Mouse (Mus musculus) urinary bladder, postnatal 25 days (tissue): ENCODE results near the gene Ubtd2.

ENCODE experiments used
- DNase-seq: peaks from one replicate; pipeline ENCODE4 v3.0.0; 2022; ENCODE audit warnings: low spot score

Ubtd2 gene

GRCm38 (mm10) chr11:32454800-32455506, at the start of gene Ubtd2:
TSS of gene Ubtd2 (plus strand) at chr11:32455370.
- DNase-seq = peak; percentile 99

DNA sequence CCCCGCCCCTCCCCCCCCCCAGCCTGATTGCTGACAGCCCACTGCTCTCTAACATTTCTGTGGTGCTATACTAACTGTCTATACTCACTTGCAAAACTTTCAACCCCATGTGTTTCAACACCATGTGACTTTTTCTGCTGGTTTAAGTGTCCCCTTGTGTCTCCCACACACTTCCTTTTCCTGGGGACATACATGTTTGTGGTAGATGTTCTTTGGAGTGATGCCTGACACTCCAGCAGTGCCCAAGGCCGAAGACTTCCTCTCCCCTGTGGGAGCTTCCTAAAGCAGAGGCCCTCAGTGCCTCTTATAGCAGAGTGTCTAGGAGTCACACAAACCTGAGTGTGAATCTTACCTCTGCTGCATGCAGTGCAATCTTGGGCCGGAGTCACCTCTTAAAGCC, 47.3 kb upstream of the Ubtd2 start:
- DNase-seq = no peak

DNA sequence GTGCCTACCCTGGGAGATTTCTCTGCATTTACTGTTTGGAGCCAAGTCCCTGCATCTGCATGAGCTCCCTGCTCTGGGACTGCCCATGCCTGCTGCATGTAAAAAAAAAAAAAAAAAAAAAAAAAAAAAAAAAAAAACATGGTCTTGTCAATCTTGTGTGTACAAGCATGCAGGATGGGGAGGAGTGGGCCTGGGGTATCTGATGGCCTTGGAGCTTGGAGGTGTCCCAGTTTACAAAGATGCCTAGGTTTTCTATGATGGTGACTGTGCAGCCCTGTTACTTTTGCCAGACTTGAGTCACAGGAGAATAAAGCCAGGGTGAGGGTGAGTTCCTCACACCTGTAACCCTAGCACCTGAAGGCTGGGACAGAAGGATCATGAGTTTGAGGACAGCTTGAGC, 46.1 kb upstream of the Ubtd2 start:
- no peak for DNase-seq

DNA sequence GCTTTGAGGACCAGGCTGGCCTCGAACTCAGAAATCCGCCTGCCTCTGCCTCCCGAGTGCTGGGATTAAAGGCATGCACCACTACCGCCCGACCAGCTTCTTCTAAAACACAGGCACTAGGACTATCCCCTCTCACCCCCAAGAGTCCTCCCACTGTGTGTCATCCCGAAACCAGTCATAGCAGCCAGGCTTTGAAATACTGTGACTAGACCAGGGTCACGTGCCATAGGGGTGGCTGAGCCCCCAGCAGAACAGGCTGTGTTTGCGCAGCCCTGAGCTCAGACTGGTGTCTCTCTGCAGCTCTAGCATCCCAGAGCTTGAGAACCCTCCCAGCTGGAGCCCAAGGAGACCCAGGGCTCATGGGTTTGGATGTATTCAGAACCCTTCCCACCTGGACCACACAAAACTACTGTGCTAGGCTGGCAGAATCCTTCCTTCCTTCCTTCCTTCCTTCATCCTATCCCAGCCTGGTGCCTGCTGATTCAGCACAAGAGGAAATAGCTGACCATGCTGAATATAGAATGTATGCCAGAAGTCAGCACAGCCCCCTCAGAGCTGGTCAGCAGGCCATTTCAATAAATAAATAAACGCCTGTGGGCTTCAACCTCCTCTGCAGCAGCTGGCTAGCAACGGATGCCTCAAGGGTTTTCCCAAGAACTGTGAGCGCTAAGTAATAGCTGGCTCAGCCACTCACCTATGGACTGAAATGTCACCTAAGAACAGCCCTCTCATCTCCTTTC, 45.2 kb upstream of the Ubtd2 start:
- DNase-seq = no peak

- no peak for DNase-seq
Measured at GRCm38 (mm10) chr11:32420001-32420400, 35.2 kb upstream of the Ubtd2 start.

- no peak for DNase-seq
Measured at GRCm38 (mm10) chr11:32423311-32423710, 31.9 kb upstream of the Ubtd2 start.

DNA sequence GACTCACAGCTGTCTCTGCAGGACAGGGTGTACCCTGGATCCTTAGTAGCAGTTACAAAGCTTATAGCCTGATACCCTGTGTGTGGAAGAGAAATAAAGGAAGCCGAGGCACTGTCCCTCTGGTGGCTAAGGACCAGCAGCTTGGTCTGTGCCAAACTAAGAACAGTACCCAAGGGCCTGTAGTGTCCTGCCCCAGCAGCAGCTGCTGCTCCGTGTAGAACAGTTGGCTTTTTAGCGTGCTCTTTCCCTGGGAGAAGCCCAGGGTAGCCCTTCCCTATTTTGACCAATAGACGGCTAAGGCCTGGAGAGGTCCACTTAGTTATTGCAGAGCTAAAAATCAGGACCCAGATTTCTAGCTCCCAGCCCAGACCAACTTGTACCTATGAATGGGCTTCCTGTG, 30.6 kb upstream of the Ubtd2 start:
- DNase-seq = no peak

GRCm38 (mm10) chr11:32425043-32425658, 30.0 kb upstream of the Ubtd2 start:
- no peak for DNase-seq

- no peak for DNase-seq
Measured at GRCm38 (mm10) chr11:32427537-32427936, 27.6 kb upstream of the Ubtd2 start.

DNA sequence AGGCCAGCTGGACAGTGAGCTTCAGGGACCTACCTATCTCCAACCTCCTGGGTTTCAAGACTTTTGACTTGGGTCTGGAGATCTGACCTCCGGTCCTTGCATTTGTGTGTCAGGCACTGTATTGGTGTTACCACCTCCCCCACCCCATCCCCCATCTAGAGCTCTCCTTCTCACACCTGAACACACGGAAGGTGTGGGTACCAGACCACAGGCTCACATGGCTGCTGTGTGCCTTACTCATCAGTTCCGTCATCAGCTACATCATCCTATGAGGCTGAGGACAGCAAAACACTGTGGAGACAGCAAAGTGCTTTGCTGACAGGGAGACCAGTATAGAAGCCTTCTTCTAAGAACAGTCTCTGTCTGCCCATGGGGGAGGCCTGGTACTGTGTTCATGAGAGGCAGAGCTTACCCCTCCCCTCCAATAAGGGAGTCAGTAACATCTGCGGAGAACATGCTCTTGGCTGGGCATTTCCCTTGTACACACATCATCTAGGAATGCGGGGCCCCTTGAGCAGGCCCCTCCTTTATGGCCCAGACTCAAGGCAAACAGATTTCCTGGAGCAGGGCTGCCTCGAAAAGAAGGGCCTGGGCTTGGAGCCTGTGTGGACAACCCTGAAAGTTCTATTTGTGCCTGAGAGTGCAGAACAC, 19.6 kb upstream of the Ubtd2 start:
- peak; percentile 37 for DNase-seq

DNA sequence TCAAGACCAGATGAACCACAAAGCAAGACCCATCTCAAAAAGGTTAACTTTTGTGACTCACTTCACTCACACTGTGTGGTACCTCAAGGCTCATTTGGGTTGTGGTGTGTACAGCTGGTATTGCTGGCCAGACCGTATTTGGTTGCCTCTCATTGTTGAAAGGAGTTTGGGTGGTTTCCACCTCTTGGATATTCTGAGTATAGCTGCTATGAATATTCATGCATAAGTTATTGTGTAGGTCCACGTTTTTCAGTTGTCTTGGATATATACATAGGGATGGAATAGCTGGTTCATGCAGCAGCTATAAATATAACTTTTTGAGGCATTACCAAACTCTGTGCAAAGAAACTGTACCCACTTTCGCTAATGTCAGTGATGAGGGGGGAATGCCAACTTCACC, 12.6 kb upstream of the Ubtd2 start:
- no peak for DNase-seq

DNA sequence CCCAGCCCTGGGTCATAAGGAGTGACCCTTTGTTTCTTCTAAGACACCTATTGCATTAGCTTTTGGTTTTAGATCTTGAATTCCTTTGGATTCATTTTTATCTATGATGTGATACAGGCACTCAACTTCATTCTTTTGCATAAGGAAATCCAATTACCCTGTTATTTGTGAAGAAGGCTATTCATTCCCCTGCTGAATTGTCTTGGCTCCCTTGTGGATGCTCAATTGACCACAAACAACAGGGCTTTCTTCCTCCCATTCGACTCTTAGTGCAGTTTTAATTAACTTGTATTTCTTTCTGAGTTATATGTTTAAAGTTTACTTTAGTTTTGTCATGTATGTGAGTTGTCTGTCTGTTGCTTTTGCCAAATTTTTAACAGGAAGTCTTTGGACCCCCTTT, 10.9 kb upstream of the Ubtd2 start:
- DNase-seq = no peak

- no peak for DNase-seq
Measured at GRCm38 (mm10) chr11:32445135-32445534, 10.0 kb upstream of the Ubtd2 start.

DNA sequence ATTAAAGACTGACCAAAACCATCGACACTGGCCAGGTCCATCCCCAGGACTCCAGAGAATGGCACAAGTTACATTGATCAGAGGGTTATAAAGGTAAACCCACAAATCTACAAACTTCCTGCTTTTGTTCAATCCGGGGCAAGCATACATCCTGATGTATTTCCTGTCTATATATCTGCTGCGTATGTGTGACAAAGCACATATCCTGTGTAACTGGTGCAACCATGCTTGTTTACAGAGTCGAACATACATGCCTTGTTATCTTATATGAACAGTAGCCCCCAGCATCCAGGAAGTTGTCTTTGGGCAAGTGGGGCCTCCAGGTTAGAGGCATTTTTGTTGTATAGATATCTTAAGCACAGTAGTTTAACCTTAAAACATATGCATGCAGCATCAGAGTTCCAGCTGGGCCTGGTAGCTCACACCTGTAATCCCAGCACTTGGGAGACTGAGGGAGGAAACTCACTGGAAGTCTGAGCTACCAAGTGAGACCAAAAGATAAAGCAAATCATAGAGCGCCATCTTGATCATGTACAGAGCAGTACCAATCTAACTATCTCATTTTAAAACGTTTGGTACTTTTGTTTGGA, 9.4 kb upstream of the Ubtd2 start:
- no peak for DNase-seq

DNA sequence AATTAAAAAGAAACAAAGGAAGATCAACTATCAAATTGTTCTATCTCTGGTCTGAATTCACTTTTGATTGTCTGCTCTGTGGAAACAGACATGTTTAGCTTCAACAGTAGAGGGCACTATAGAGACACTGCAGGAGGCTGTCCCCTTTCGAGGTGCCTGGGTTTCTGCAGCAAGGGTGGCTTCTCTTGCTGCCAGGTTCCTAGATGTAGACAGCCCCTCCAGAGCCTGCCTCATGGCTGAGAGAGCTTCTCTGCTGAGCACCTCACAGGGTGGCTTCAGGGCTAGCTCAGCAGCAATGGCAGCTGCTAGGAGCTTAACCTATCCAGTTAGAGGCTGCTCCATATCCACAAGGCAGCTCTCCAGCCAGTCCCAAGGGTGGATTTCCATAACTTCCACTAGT, 5.0 kb upstream of the Ubtd2 start:
- no peak for DNase-seq

GRCm38 (mm10) chr11:32451306-32451705, 3.9 kb upstream of the Ubtd2 start:
- DNase-seq = no peak

DNA sequence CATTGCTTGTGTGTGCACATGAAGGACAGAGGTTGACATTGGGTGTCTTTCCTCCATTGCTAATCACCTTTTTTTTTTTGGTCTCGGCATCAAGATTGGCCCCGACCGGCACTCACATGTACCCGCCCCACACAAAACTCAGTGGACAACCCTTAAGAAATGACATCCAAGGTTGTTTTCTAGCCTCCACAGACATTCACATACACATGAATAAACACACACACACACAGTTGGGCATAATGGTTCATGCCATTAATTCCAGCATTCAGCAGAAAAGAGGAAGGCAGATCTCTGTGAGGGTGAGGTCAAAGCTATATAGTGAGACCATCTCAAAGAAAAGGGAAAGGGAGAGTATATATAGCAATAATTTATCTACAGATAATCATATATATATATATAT, 2.4 kb upstream of the Ubtd2 start:
- DNase-seq = no peak

DNA sequence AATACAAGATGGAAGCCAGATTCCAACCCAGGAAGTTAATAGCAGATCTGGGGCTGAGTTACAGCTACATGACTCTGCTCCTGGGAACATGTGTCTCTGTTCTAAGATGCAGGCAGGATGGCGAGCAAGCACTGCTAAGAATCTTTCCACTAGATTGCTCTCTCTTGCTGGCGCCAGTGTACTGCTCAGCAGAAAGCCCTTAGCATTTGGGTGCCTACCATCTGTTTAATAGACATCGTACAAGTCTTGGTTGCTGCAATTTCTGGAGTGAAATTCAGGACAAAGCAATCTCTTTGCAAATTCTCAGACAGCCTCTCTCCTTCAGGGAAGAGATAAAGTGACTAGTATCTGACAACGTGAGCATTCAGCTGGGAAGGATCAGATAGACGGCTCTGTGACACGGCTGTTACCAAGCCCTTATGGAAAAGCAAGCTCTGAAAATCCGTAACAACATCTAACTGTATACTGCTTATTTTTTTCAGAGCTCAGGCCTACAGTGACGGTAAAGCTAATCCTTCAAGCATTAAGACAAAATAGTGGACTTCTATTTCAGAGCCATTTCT, 1.7 kb upstream of the Ubtd2 start:
- DNase-seq = no peak

GRCm38 (mm10) chr11:32454231-32454799, 855 bp upstream of the Ubtd2 start:
- no peak for DNase-seq

DNA sequence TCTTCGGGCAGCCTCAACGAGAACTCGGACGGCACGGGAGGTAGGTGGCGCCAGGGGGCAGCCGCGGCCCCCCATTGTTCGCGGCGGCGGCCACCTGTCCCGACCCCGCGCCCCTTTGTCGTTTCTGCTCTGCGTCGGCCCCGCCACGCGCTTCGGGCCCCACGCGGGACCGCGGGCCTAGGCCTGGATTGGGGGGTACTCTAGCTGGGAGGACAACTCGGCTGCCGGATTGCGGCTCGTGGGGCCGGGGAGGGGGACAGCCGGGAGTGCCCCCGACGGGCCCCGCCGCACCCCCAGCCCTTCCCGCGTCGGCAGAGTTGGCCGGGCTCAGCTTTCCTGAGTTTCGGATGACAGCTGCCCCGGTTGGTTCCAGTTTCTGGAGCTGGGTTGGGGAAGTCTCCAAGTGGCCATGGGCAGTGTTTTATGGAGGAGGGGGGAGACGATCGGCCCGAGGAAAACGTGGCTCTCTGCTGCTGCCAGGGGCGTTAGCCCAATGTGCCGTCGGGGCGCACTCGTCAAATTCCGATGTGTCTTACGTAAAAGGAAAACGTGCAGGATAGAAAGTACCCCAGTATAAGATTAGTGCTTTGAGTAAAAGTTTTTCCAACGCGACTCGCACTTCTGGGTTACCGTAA, 454 bp downstream of the Ubtd2 start:
- peak; percentile 46 for DNase-seq

DNA sequence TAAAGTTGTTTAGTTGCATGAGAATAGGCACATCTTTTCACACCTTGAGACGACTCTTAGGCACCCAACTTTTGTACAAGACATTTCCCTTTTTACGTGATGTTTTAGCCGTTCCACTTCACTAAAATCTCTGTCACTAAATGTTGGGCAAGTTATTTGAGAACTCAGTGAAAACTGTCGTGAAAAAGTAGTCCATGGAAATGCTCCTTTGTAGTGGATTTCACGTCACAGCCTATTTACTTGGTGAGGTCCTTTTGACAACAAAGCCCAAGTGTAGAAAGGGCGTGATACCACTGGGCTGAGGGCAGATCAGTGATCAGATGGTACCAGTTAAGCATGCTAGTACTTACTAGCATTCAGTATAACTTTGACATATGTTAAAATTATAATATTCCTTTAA, 1.2 kb downstream of the Ubtd2 start:
- no peak for DNase-seq
